Comparison of ENCODE assay signal across 9 mouse cellular contexts in the genomic region with DNA sequence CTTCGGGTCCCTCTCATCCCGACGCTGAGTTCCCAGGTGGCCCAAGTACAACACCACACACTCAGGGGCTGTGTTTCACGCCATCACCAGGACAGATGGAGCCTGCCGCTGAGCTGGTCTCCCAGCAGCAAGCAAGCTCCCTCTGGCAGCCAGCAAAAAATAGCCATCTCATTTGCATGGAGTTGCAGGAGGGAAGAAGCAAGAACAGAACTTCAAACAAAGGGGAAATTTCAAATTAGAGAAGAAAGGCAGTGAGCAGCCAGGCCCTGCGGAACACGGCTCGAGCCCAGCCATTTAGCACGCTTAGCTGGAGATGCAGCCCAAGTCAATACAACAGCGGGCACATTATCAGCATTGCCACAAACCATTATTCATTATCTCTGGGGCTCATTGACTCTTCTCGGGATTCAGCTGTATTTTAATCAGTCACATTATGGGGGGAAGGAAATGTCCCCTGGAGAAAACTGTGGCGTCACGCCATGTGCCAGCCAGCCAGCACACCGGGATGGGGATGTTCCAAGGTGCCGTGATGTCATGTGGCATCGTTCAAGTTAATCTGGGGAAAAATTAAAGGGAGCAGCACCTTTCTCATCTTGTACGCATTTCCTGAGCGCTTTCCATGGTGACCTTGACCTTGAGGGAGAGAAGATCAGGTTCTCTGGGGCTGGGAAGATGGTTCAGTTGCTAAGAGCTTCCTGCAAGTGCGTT.
DNase-seq lines count a peak whose midpoint lies in the region; ATAC-seq lines count a peak whose summit lies in the region.
"Had no signal": no experiment of that assay in that cellular context is flagged by ENCODE, and none has a peak within 500 bp of the region (broad histone marks: within the 10 kb centered on the region; RNA-seq: fewer than 3 reads in every experiment).

No protein-coding gene starts in this region.

- no peak overlapping the region for H3K4me2 ChIP-seq in hindbrain, embryonic 12.5 days (replicated peaks)
- peak overlapping the region; percentile 47 for H3K4me2 ChIP-seq in liver, embryonic 13.5 days

- no peaks in the 10 kb centered on the region for H3K36me3 ChIP-seq in heart, embryonic 10.5 days
- H3K36me3 ChIP-seq in hindbrain, embryonic 12.5 days, result no peaks in the 10 kb centered on the region
- no peaks in the 10 kb centered on the region for H3K36me3 ChIP-seq in liver, embryonic 13.5 days

- H3K4me3 ChIP-seq in heart, embryonic 10.5 days, result no peak overlapping the region
- no peak overlapping the region for H3K4me3 ChIP-seq in hindbrain, embryonic 12.5 days
- H3K4me3 ChIP-seq in liver, embryonic 13.5 days (replicated peaks), result no peak overlapping the region

- no peaks in the 10 kb centered on the region for H3K9me3 ChIP-seq in heart, embryonic 10.5 days
- H3K9me3 ChIP-seq in hindbrain, embryonic 12.5 days (replicated peaks), result 0 out of 2 replicates have a peak, but pooled peaks cover 3% of the 10 kb centered on the region
- H3K9me3 ChIP-seq in liver, embryonic 13.5 days (replicated peaks), result no peaks in the 10 kb centered on the region

- 53% methylated on average over 19 of the region's 19 CpGs for WGBS in heart, embryonic 10.5 days
- 36% methylated on average over 19 of the region's 19 CpGs for WGBS in hindbrain, embryonic 12.5 days
- 26% methylated on average over 19 of the region's 19 CpGs for WGBS in liver, embryonic 13.5 days (ENCODE audit: insufficient replicate concordance)

- ATAC-seq in hindbrain, embryonic 12.5 days (ENCODE audit: low FRiP score), result peak; percentile 76
- peak; percentile 69 for ATAC-seq in liver, embryonic 13.5 days (ENCODE audit: low read depth)

- intact Hi-C loops in heart, postnatal 25 days (cut with DNase I), result no loop called here

- peak overlapping the region; percentile 19; the same call in 1 of the 2 replicates for H3K27ac ChIP-seq in heart, embryonic 10.5 days
- H3K27ac ChIP-seq in hindbrain, embryonic 12.5 days, result peak overlapping the region; percentile 87
- H3K27ac ChIP-seq in liver, embryonic 13.5 days, result peak overlapping the region; percentile 34

- peaks cover 14% of the 10 kb centered on the region for H3K27me3 ChIP-seq in heart, embryonic 10.5 days (ENCODE audit: insufficient read depth, poor library complexity, severe bottlenecking)
- no peaks in the 10 kb centered on the region for H3K27me3 ChIP-seq in hindbrain, embryonic 12.5 days
- H3K27me3 ChIP-seq in liver, embryonic 13.5 days, result peaks cover 8% of the 10 kb centered on the region; the same call in 1 of the 2 replicates

- DNase-seq in heart, embryonic 10.5 days (ENCODE audit: low spot score), result no peak
- no peak for DNase-seq in heart, postnatal 25 days (ENCODE audit: low spot score)
- peak; percentile 48 for DNase-seq in liver, embryonic 13.5 days
- peak; percentile 81 to 89 for DNase-seq in right cerebral cortex, postnatal 10 days (ENCODE audit: low spot score in 2 of 2)
- DNase-seq in embryo, embryonic 9.5 days (ENCODE audit: extremely low spot score), result no peak
- DNase-seq in adrenal gland, postnatal 4 days (ENCODE audit: low spot score in 2 of 2), result no peak
- no peak for DNase-seq in adrenal gland, postnatal 25 days
- DNase-seq: heart, postnatal 14 days had no signal

- H3K4me1 ChIP-seq in heart, embryonic 10.5 days, result peaks cover 41% of the 10 kb centered on the region
- H3K4me1 ChIP-seq in hindbrain, embryonic 12.5 days, result peaks cover 46% of the 10 kb centered on the region
- peaks cover 58% of the 10 kb centered on the region for H3K4me1 ChIP-seq in liver, embryonic 13.5 days (replicated peaks)

- no peak overlapping the region for H3K9ac ChIP-seq in hindbrain, embryonic 12.5 days
- H3K9ac ChIP-seq in liver, embryonic 13.5 days, result peak overlapping the region; percentile 45; the same call in 1 of the 2 replicates

Comparison
In these comparisons a context has a peak if more than half of its experiments do, and no peak if none do; other contexts are left out.
1. DNase-seq: peak in liver, embryonic 13.5 days (single experiment) and right cerebral cortex, postnatal 10 days (2 of 2); none in heart, embryonic 10.5 days (single experiment), heart, postnatal 25 days (single experiment), embryo, embryonic 9.5 days (single experiment), adrenal gland, postnatal 4 days (0 of 2) and adrenal gland, postnatal 25 days (single experiment).
2. H3K27ac ChIP-seq: peak in every context shown above with its lines; median percentile 87 in hindbrain, embryonic 12.5 days; 34 in liver, embryonic 13.5 days; 19 in heart, embryonic 10.5 days.